Mouse (Mus musculus) left cerebral cortex, postnatal 36 days (tissue): ENCODE data around the gene Jmjd8. TPM values are rescaled to one million over a fixed set of nuclear protein-coding genes. Genes with fewer than 3 reads are reported as not detected.

Experiments used
- DNase-seq, 2 experiments: peaks; one replicate each; pipeline ENCODE4 v3.0.0; 2021 to 2022; ENCODE audit warnings: low spot score in 2 of 2, mixed read lengths in 1 of 2
- intact Hi-C: fragments of 180-260 bp; cut with DNase I; formaldehyde crosslinking; loops from one replicate; pipeline ENCODE4 v1.15.1; 2025
- microRNA-seq: library from miRNA; unstranded; fragments of <30 nt; microRNA quantifications from one replicate; pipeline ENCODE4 v1.2.0, GENCODE M21; 2022
- total RNA-seq, 2 experiments: library from RNA; stranded (reverse); gene quantifications; 2 replicates each; pipeline ENCODE4 v1.2.3; 2021

The Jmjd8 gene
- total RNA-seq, 2 experiments from 2014 or later: 54.1 to 58.7 TPM

GRCm38 (mm10) chr17:25873405-25874147 is 44.9 kb downstream of the Jmjd8 start:
- DNase-seq: no peak
- intact Hi-C loops: no loop called here

GRCm38 (mm10) chr17:25874148-25874720 is 45.6 kb downstream of the Jmjd8 start:
- intact Hi-C loops: no loop called here
- DNase-seq: no peak

GRCm38 (mm10) chr17:25874721-25875170 is 46.1 kb downstream of the Jmjd8 start, which contains the start of gene Mettl26:
Mettl26 (plus strand) TSS chr17:25875074.
- intact Hi-C loops: no loop called here
- DNase-seq: peak; percentile 95 to 99

GRCm38 (mm10) chr17:25875171-25876136 is 46.8 kb downstream of the Jmjd8 start:
- intact Hi-C loops: no loop called here

GRCm38 (mm10) chr17:25876347-25876915 is 47.8 kb downstream of the Jmjd8 start:
- no peak for DNase-seq
- intact Hi-C loops: no loop called here

More at GRCm38 (mm10) chr17:25875171-25876136, 46.8 kb downstream of the Jmjd8 start:
- peak; percentile 90 to 92 for DNase-seq

- intact Hi-C loops: no loop called here
- DNase-seq: no peak
These were observed 48.4 kb downstream of the Jmjd8 start for GRCm38 (mm10) chr17:25877025-25877424.

GRCm38 (mm10) chr17:25877741-25878610 is 49.3 kb downstream of the Jmjd8 start:
- intact Hi-C loops: no loop called here
- DNase-seq: no peak

- DNase-seq: no peak
- intact Hi-C loops: no loop called here
These were observed 50.0 kb downstream of the Jmjd8 start for GRCm38 (mm10) chr17:25878611-25879180.

- intact Hi-C loops: no loop called here
- no peak for DNase-seq
These were observed 50.6 kb downstream of the Jmjd8 start for GRCm38 (mm10) chr17:25879261-25879660.

GRCm38 (mm10) chr17:25879750-25880149 is 51.1 kb downstream of the Jmjd8 start:
- DNase-seq: no peak
- intact Hi-C loops: loop anchor here (10.0 kb wide), 1 partner anchor 215 kb away; the partner anchor contains the start of genes Decr2 and Nme4

GRCm38 (mm10) chr17:25880196-25880910 is 51.7 kb downstream of the Jmjd8 start, which contains the start of gene Wfikkn1:
Wfikkn1 (minus strand) TSS chr17:25880858.
- intact Hi-C loops: loop anchor here (10.0 kb wide), 1 partner anchor 214 kb away; the partner anchor contains the start of genes Decr2 and Nme4
- DNase-seq: no peak

GRCm38 (mm10) chr17:25880913-25881641 is 52.4 kb downstream of the Jmjd8 start:
- intact Hi-C loops: loop anchor here (10.0 kb wide), 1 partner anchor 214 kb away; the partner anchor contains the start of genes Decr2 and Nme4

More at GRCm38 (mm10) chr17:25880913-25881641, 52.4 kb downstream of the Jmjd8 start:
- no peak for DNase-seq

Small RNA genes within 50 kb of the gene (microRNA-seq; reads per million reads assigned to microRNA genes)
- gene Mir3082: 4.3 reads per million, percentile 12 among the genes with 10 or more reads in this experiment
- 2.8 reads per million, percentile 5 among the genes with 10 or more reads in this experiment for gene Mir6966

Other genes starting within 250 kb of the Jmjd8 start
- gene Lmf1, start 249.8 kb upstream of the Jmjd8 start, total RNA-seq: 10 to 100 TPM; 22.1 to 26.7 TPM
- 100 to 1,000 TPM; 154 to 195 TPM for gene Gng13, start 111.7 kb upstream of the Jmjd8 start, total RNA-seq
- 1 to 10 TPM; 2.9 to 3.7 TPM for gene Chtf18, start 101.4 kb upstream of the Jmjd8 start, total RNA-seq
- gene Rpusd1, start 101.2 kb upstream of the Jmjd8 start, total RNA-seq: 10 to 100 TPM; 49.5 to 58.9 TPM
- under 1 TPM; 0.35 to 0.39 TPM for gene Mslnl, start 92.8 kb upstream of the Jmjd8 start, total RNA-seq
- gene Msln, start 74.5 kb upstream of the Jmjd8 start, total RNA-seq: 1 to 10 TPM; 1.5 to 4.7 TPM
- gene Narfl, start 55.1 kb upstream of the Jmjd8 start, total RNA-seq: 10 to 100 TPM; 29.5 to 42.9 TPM
- 100 to 1,000 TPM; 114 to 117 TPM for gene Haghl, start 43.2 kb upstream of the Jmjd8 start, total RNA-seq
- not detected for gene Ccdc78, start 42.3 kb upstream of the Jmjd8 start, total RNA-seq
- 10 to 100 TPM; 81.2 to 81.7 TPM for gene Fam173a, start 36.0 kb upstream of the Jmjd8 start, total RNA-seq
- gene AC134908.4, start 33.2 kb upstream of the Jmjd8 start, total RNA-seq: under 1 TPM in 1 of 2 experiments, not detected in 1; 0.52 TPM
- gene Metrn, start 31.7 kb upstream of the Jmjd8 start, total RNA-seq: 10 to 100 TPM; 80.7 to 96.2 TPM
- gene Fbxl16, start 19.8 kb upstream of the Jmjd8 start, total RNA-seq: 100 to 1,000 TPM; 668 to 710 TPM
- 10 to 100 TPM; 23.9 to 26.5 TPM for gene Wdr24, start 5.2 kb upstream of the Jmjd8 start, total RNA-seq
- gene Stub1, start 4.5 kb downstream of the Jmjd8 start, total RNA-seq: 100 to 1,000 TPM; 171 to 188 TPM
- gene Rhbdl1, start 8.4 kb downstream of the Jmjd8 start, total RNA-seq: 10 to 100 TPM; 47.5 to 54.0 TPM
- 10 to 100 TPM; 22.0 to 24.9 TPM for gene Gm20683, start 12.9 kb downstream of the Jmjd8 start, total RNA-seq
- 10 to 100 TPM; 73.7 to 86.7 TPM for gene Rhot2, start 16.0 kb downstream of the Jmjd8 start, total RNA-seq
- 10 to 100 TPM; 21.2 to 36.6 TPM for gene Wdr90, start 32.6 kb downstream of the Jmjd8 start, total RNA-seq
- 10 to 100 TPM; 23.5 to 29.8 TPM for gene Mcrip2, start 39.9 kb downstream of the Jmjd8 start, total RNA-seq
- 10 to 100 TPM; 33.3 to 36.4 TPM for gene Mettl26, start 46.2 kb downstream of the Jmjd8 start, total RNA-seq
- 1 to 10 TPM; 1.4 to 1.5 TPM for gene Wfikkn1, start 52.0 kb downstream of the Jmjd8 start, total RNA-seq
- gene Rab40c, start 90.9 kb downstream of the Jmjd8 start, total RNA-seq: 10 to 100 TPM; 46.1 to 58.0 TPM
- 100 to 1,000 TPM; 106 to 120 TPM for gene Pigq, start 116.1 kb downstream of the Jmjd8 start, total RNA-seq
- gene Nhlrc4, start 116.1 kb downstream of the Jmjd8 start, total RNA-seq: under 1 TPM in 1 of 2 experiments, not detected in 1; 0.30 TPM
- under 1 TPM; 0.41 to 0.59 TPM for gene A930017K11Rik, start 123.7 kb downstream of the Jmjd8 start, total RNA-seq
- 10 to 100 TPM; 40.8 to 58.4 TPM for gene Capn15, start 156.9 kb downstream of the Jmjd8 start, total RNA-seq
- gene Rab11fip3, start 240.7 kb downstream of the Jmjd8 start, total RNA-seq: 100 to 1,000 TPM in 1 of 2 experiments, 10 to 100 TPM in 1; 98.8 to 117 TPM